Mouse (Mus musculus) CH12.LX (cell line): Measurements from ENCODE around the gene Tmbim6.
"Not testable (repeated sequence)": the region's sequence is repeated elsewhere in the genome, so short reads cannot be mapped to it uniquely, and the experiment has no call there.

ENCODE experiments used
- CHD2 ChIP-seq: IDR thresholded peaks from 2 replicates; pipeline ENCODE4 v1.6.1; 2011; ENCODE audit warnings: low read length, improper control_type of control experiment
- CTCF ChIP-seq, 2 experiments: IDR thresholded peaks in 1 of 2; conservative IDR thresholded peaks in 1 of 2; 2 replicates each; pipeline ENCODE4 v1.5.1; 2011 to 2012; ENCODE audit warnings: low read depth in 2 of 2, low read length in 2 of 2, improper control_type of control experiment in 1 of 2, inconsistent platforms in 1 of 2, mild to moderate bottlenecking in 1 of 2, moderate library complexity in 1 of 2
- EP300 ChIP-seq: IDR thresholded peaks from 2 replicates; pipeline ENCODE4 v1.6.1; 2011; ENCODE audit warnings: low read length, improper control_type of control experiment
- GABPA ChIP-seq: IDR thresholded peaks from 2 replicates; pipeline ENCODE4 v1.6.1; 2012; ENCODE audit warnings: low read depth, low read length, improper control_type of control experiment, inconsistent platforms; ENCODE audit not compliant: insufficient replicate concordance
- HCFC1 ChIP-seq: IDR thresholded peaks from 2 replicates; pipeline ENCODE4 v1.6.1; 2012; ENCODE audit warnings: low read depth, mild to moderate bottlenecking, inconsistent platforms, low read length, improper control_type of control experiment
- JUND ChIP-seq: conservative IDR thresholded peaks from 2 replicates; pipeline ENCODE4 v1.6.1; 2011; ENCODE audit warnings: low read depth, low read length, improper control_type of control experiment
- MAX ChIP-seq: IDR thresholded peaks from 2 replicates; pipeline ENCODE4 v1.6.1; 2011; ENCODE audit warnings: low read length, improper control_type of control experiment
- MXI1 ChIP-seq: IDR thresholded peaks from 2 replicates; pipeline ENCODE4 v1.6.1; 2011; ENCODE audit warnings: mild to moderate bottlenecking, low read depth, low read length, improper control_type of control experiment
- MYC ChIP-seq: IDR thresholded peaks from 2 replicates; pipeline ENCODE4 v1.6.1; 2011; ENCODE audit warnings: low read depth, mild to moderate bottlenecking, improper control_type of control experiment, low read length
- POLR2A ChIP-seq: IDR thresholded peaks from 2 replicates; pipeline ENCODE4 v1.6.1; 2011; ENCODE audit warnings: low read depth, mild to moderate bottlenecking, improper control_type of control experiment, low read length
- POLR2AphosphoS2 ChIP-seq: IDR thresholded peaks from 2 replicates; pipeline ENCODE4 v1.6.1; 2011; ENCODE audit warnings: low read depth, low read length, improper control_type of control experiment
- TBP ChIP-seq: conservative IDR thresholded peaks from 2 replicates; pipeline ENCODE4 v1.6.1; 2011; ENCODE audit warnings: low read depth, low read length, improper control_type of control experiment
- USF1 ChIP-seq: IDR thresholded peaks from 2 replicates; pipeline ENCODE4 v1.6.1; 2014; ENCODE audit warnings: low read depth, mild to moderate bottlenecking, inconsistent platforms, low read length, improper control_type of control experiment
- ZNF384 ChIP-seq: IDR thresholded peaks from 2 replicates; pipeline ENCODE4 v1.6.1; 2012; ENCODE audit warnings: low read depth, low read length, improper control_type of control experiment, inconsistent platforms

DNA sequence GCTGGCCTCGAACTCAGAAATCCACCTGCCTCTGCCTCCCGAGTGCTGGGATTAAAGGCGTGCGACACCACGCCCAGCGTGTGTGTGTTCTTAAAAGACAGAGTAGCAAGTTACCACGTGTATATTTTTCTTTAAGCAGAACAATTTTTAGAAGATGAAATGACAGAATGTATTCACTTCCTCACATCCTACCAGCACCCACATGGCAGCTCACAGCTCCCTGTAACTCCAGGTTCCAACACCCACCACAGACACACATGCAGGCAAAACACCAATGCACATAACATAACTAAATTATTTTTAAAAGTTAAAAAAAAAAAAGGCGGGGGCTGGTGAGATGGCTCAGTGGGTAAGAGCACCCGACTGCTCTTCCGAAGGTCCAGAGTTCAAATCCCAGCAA is 53.5 kb downstream of the Tmbim6 start:
- not testable (repeated sequence) for TF ChIP-seq MYC; CTCF (conservative IDR thresholded peaks at IDR 0.05 in 1 of 2, IDR thresholded peaks at IDR 0.05 in 1 of 2; ENCODE audit: low read depth in 2 of 2, low read length in 2 of 2); EP300; CHD2; JUND; GABPA; TBP; POLR2A; ZNF384; POLR2AphosphoS2; HCFC1; MAX; USF1; MXI1
